ENCODE assay signal across 7 mouse cellular contexts in genomic region chr19:54043851-54044250, GRCm38 (mm10). TPM values are rescaled to one million over a fixed set of nuclear protein-coding genes. Genes with fewer than 3 reads are reported as not detected.
DNase-seq lines count a peak whose midpoint lies in the region; ATAC-seq and TF ChIP-seq lines count a peak whose summit lies in the region.

Gene Adra2a (plus strand): TSS chr19:54044151.

- no peak for TF ChIP-seq CTCF in small intestine, adult 2 months (IDR thresholded peaks at IDR 0.05; ENCODE audit: extremely low read depth, insufficient read length, insufficient replicate concordance, low read depth, low read length)

- TF ChIP-seq POLR2A in small intestine, adult 2 months (IDR thresholded peaks at IDR 0.05; ENCODE audit: low read depth, low read length) = no peak

- no peak for ATAC-seq in lung, embryonic 16.5 days (ENCODE audit: low read depth)
- no peak for ATAC-seq in forebrain, embryonic 15.5 days (replicated peaks)

- peak within 1 kb of the TSS; percentile 63 for H3K9ac ChIP-seq in lung, embryonic 16.5 days (ENCODE audit: low read length)
- peak within 1 kb of the TSS; percentile 56 for H3K9ac ChIP-seq in forebrain, embryonic 15.5 days (replicated peaks)

- peaks cover 31% of the 10 kb centered on the region for H3K4me1 ChIP-seq in lung, embryonic 16.5 days (replicated peaks; ENCODE audit: control insufficient read depth, insufficient read depth, low read length)
- peaks cover 38% of the 10 kb centered on the region for H3K4me1 ChIP-seq in forebrain, embryonic 15.5 days
- peaks cover 26% of the 10 kb centered on the region for H3K4me1 ChIP-seq in small intestine, adult 2 months (ENCODE audit: control insufficient read depth, insufficient read depth, insufficient read length, low read length)

- peak within 1 kb of the TSS; percentile 99 for H3K4me2 ChIP-seq in lung, embryonic 16.5 days (ENCODE audit: low read depth, low read length)
- H3K4me2 ChIP-seq in forebrain, embryonic 15.5 days (replicated peaks) = peak within 1 kb of the TSS; percentile 96

- 73% methylated on average over 5 of the region's 5 CpGs for WGBS in lung, embryonic 16.5 days
- 75% methylated on average over 5 of the region's 5 CpGs for WGBS in forebrain, embryonic 15.5 days
- WGBS in small intestine, adult 2 months = 72% methylated on average over 5 of the region's 5 CpGs

- peaks cover 42% of the 10 kb centered on the region for H3K27me3 ChIP-seq in lung, embryonic 16.5 days (ENCODE audit: control insufficient read depth, insufficient read depth, low read depth, low read length)
- H3K27me3 ChIP-seq in forebrain, embryonic 15.5 days = peaks cover 36% of the 10 kb centered on the region
- H3K27me3 ChIP-seq in small intestine, adult 2 months (ENCODE audit: control insufficient read depth, insufficient read depth, low read length) = peaks cover 19% of the 10 kb centered on the region

- H3K36me3 ChIP-seq in lung, embryonic 16.5 days (ENCODE audit: control insufficient read depth, insufficient read depth, low read length) = no peaks in the 10 kb centered on the region
- H3K36me3 ChIP-seq in forebrain, embryonic 15.5 days = no peaks in the 10 kb centered on the region
- no peaks in the 10 kb centered on the region for H3K36me3 ChIP-seq in small intestine, adult 2 months (ENCODE audit: control insufficient read depth, insufficient read depth, low read length)

- no peaks in the 10 kb centered on the region for H3K9me3 ChIP-seq in lung, embryonic 16.5 days (ENCODE audit: control insufficient read depth, low read length)
- no peaks in the 10 kb centered on the region for H3K9me3 ChIP-seq in forebrain, embryonic 15.5 days

- no peak within 1 kb of the TSS for H3K27ac ChIP-seq in lung, embryonic 16.5 days (ENCODE audit: low read length)
- H3K27ac ChIP-seq in forebrain, embryonic 15.5 days (replicated peaks) = peak within 1 kb of the TSS; percentile 50
- no peak within 1 kb of the TSS for H3K27ac ChIP-seq in small intestine, adult 2 months (ENCODE audit: insufficient read depth, low read depth, low read length)

- no peak for DNase-seq in lung, postnatal 25 days (ENCODE audit: low spot score)
- no peak for DNase-seq in left cerebral cortex, postnatal 4 days
- no peak for DNase-seq in gastrocnemius, postnatal 36 days
- DNase-seq in cerebellum, postnatal 10 days = no peak

- intact Hi-C loops in left cerebral cortex, postnatal 4 days (cut with DNase I) = loop anchor here (2.0 to 10.0 kb wide), 2 partner anchors 1017 to 1161 kb away; no protein-coding TSS in a partner anchor
- intact Hi-C loops in gastrocnemius, postnatal 36 days (cut with DNase I) = no loop called here

- H3K4me3 ChIP-seq in lung, embryonic 16.5 days (ENCODE audit: low read length) = peak within 1 kb of the TSS; percentile 57
- H3K4me3 ChIP-seq in forebrain, embryonic 15.5 days = peak within 1 kb of the TSS; percentile 65
- peak within 1 kb of the TSS; percentile 79 for H3K4me3 ChIP-seq in small intestine, adult 2 months (ENCODE audit: low read depth, low read length)

RNA-seq across cellular contexts. Expression of gene Adra2a, which starts in this region (rescaled TPM):
- polyA plus RNA-seq in lung, embryonic 16.5 days (2015; fragmentation: Nextera tagmentation; extraction: Ambion mirVana) = 0.09 and 0.11 TPM in 2 replicates
- polyA plus RNA-seq in forebrain, embryonic 15.5 days (2015; fragmentation: Nextera tagmentation; extraction: Ambion mirVana) = 1.1 and 1.5 TPM in 2 replicates
- 10 to 100 TPM; 19.7 to 21.6 TPM for total RNA-seq in left cerebral cortex, postnatal 4 days (2021)
- polyA plus RNA-seq in small intestine, adult 2 months (2012; rRNA removed) = 6.8 TPM in 2 replicates
- under 1 TPM; 0.25 to 0.46 TPM for total RNA-seq in gastrocnemius, postnatal 36 days (2021)

Comparison
In these comparisons a context has a peak if more than half of its experiments do, and no peak if none do; other contexts are left out.
1. RNA of gene Adra2a (total RNA-seq): 19.7 to 21.6 TPM in left cerebral cortex, postnatal 4 days; 0.25 to 0.46 TPM in gastrocnemius, postnatal 36 days; every median in the first group is over 10 times any median in the second.
2. Peak in every context shown above with its lines, with median percentiles within 50 percentile points of each other: H3K4me3 ChIP-seq.